Mouse (Mus musculus): Measurements from ENCODE around the gene Ambp. TPM values are rescaled to one million over a fixed set of nuclear protein-coding genes. Genes with fewer than 3 reads are reported as not detected.

Ambp gene
- polyA plus RNA-seq, 1 experiment from 2014 or later: 0.28 TPM

DNA sequence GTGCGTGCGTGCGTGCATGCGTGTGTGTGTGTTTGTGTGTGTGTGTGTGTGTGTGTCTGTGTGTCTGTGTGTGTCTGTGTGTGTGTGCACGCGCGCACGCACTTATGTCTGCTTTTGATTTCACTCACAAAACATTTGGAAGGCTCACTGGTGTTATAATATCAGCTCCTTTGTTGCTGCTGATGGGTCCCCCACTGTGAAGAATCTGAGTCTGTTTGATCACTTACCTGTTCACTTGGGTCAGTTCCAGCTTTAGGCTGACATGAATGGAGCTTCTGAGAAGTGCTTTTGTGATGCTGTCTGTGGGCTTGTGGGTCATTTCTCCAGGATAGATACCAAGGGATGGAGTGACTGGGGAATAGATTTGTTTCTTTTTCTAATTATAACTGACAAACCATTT, 48.9 kb downstream of the Ambp start:
- no peak overlapping the region for H3K4me2 ChIP-seq
- no peak overlapping the region for H3K9ac ChIP-seq (replicated peaks)
- H3K27ac ChIP-seq (replicated peaks): no peak overlapping the region
- 93% methylated on average over 8 of the region's 8 CpGs for WGBS
- H3K4me1 ChIP-seq: no peaks in the 10 kb centered on the region
- ATAC-seq (ENCODE audit: low FRiP score): no peak
- peaks cover 17% of the 10 kb centered on the region; the same call in 1 of the 2 replicates for H3K36me3 ChIP-seq
- no peak overlapping the region for H3K4me3 ChIP-seq (replicated peaks)
- no peaks in the 10 kb centered on the region for H3K9me3 ChIP-seq (replicated peaks)
- H3K27me3 ChIP-seq (replicated peaks): no peaks in the 10 kb centered on the region

DNA sequence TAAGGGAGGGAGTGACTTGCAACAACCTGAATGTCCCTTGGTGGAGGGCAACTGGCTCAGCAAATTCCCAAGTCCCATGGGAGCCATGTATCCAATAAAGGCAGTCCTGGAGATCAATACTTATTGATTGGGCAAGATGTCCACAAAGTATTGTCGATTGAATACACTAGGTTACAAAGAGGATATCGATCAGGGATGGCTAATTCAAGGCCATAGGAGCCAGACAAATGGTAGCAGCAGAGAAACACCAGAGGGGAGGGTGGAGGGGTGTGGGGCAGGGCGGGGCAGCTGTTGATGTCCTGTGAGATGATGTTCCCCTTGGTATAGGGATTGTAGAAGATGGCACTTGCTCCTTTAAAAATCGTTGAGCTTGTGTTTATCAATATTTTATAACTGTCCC, 52.6 kb downstream of the Ambp start:
- Histone ChIP-seq H3K27ac (replicated peaks) (no peak overlapping the region), H3K4me2 (no peak overlapping the region), H3K4me1 (no peaks in the 10 kb centered on the region), H3K9ac (replicated peaks) (no peak overlapping the region), H3K9me3 (replicated peaks) (no peaks in the 10 kb centered on the region), H3K36me3 (peaks cover 35% of the 10 kb centered on the region), H3K4me3 (replicated peaks) (no peak overlapping the region), H3K27me3 (replicated peaks) (no peaks in the 10 kb centered on the region)
- no peak for ATAC-seq (ENCODE audit: low FRiP score)
- 88% methylated on average over 4 of the region's 4 CpGs for WGBS

DNA sequence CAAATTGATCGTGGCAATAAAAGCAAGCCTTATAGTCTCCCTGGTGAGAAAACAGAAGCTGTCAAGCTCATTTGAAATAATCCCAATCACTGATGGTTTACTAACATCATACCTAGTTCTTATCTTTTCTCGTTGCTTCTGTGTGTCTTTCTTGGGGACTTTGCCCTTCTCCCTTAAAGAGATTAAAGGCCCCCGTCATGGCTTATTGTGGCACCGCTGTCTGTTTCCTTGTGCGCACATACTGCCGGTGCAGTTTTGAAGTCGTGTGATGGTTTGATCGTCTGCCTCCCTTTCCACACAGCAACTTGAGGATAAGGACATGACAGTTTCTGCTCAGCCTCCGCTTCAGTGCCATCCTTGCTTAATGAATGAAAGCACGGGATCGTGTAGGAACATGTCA, 54.1 kb downstream of the Ambp start:
- H3K4me3 ChIP-seq (replicated peaks): no peak overlapping the region
- ATAC-seq (ENCODE audit: low FRiP score): no peak
- no peak overlapping the region for H3K27ac ChIP-seq (replicated peaks)
- no peaks in the 10 kb centered on the region for H3K4me1 ChIP-seq
- no peak overlapping the region for H3K4me2 ChIP-seq
- no peaks in the 10 kb centered on the region for H3K9me3 ChIP-seq (replicated peaks)
- H3K27me3 ChIP-seq (replicated peaks): no peaks in the 10 kb centered on the region
- H3K9ac ChIP-seq (replicated peaks): no peak overlapping the region
- H3K36me3 ChIP-seq: peaks cover 39% of the 10 kb centered on the region
- 93% methylated on average over 11 of the region's 11 CpGs for WGBS

DNA sequence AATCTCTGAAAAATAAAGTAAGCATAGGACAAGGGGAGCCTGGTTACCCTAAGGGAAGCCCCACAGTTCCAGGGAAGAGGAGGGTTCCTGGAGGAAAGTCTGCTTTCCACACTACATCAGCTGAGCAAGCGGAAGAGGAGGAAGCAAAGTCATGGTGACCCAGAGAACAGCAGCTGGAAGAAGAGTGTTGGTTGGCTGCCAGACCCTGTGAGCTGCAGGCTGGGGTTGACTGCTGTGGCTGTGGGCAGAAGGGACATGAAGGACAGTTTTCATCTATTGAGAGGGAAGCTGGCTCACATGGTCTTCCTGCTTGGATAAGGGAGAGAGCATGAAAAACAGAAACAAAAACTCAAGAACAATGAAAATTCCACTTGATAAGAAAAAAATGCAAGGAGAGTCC, 57.0 kb downstream of the Ambp start:
- WGBS: 82% methylated on average over 1 of the region's 1 CpGs
- H3K4me1 ChIP-seq: no peaks in the 10 kb centered on the region
- H3K9me3 ChIP-seq (replicated peaks): no peaks in the 10 kb centered on the region
- peaks cover 42% of the 10 kb centered on the region for H3K36me3 ChIP-seq
- ATAC-seq (ENCODE audit: low FRiP score): no peak
- H3K4me2 ChIP-seq: no peak overlapping the region
- no peak overlapping the region for H3K27ac ChIP-seq (replicated peaks)
- no peak overlapping the region for H3K4me3 ChIP-seq (replicated peaks)
- H3K9ac ChIP-seq (replicated peaks): no peak overlapping the region
- H3K27me3 ChIP-seq (replicated peaks): no peaks in the 10 kb centered on the region

Other genes with a start within 250 kb of the Ambp start
- gene Zfp618, start 189.2 kb downstream of the Ambp start, polyA plus RNA-seq (2015; fragmentation: Nextera tagmentation; extraction: Ambion mirVana): 27.6 and 28.1 TPM in 2 replicates
- gene Kif12, start 17.3 kb upstream of the Ambp start, polyA plus RNA-seq (2015; fragmentation: Nextera tagmentation; extraction: Ambion mirVana): 0.05 and 8.4 TPM in 2 replicates
- gene Col27a1, start 59.2 kb upstream of the Ambp start, polyA plus RNA-seq (2015; fragmentation: Nextera tagmentation; extraction: Ambion mirVana): 2.8 and 4.5 TPM in 2 replicates
- not detected in 2 replicates for gene Orm1, start 189.8 kb upstream of the Ambp start, polyA plus RNA-seq (2015; fragmentation: Nextera tagmentation; extraction: Ambion mirVana)
- gene Orm3, start 201.4 kb upstream of the Ambp start, polyA plus RNA-seq (2015; fragmentation: Nextera tagmentation; extraction: Ambion mirVana): not detected in 2 replicates
- gene Orm2, start 207.7 kb upstream of the Ambp start, polyA plus RNA-seq (2015; fragmentation: Nextera tagmentation; extraction: Ambion mirVana): not detected in 2 replicates
- 3.1 and 7.3 TPM in 2 replicates for gene Akna, start 248.6 kb upstream of the Ambp start, polyA plus RNA-seq (2015; fragmentation: Nextera tagmentation; extraction: Ambion mirVana)